Mouse (Mus musculus) cerebellum, adult 2 months (tissue): ENCODE data around the gene Stard10.

ENCODE experiments used
- CTCF ChIP-seq: fragments of 200-500 bp; IDR thresholded peaks from 2 replicates; pipeline ENCODE4 v1.5.1; 2011; ENCODE audit warnings: low read depth, mild to moderate bottlenecking, control low read depth, low read length, moderate library complexity, borderline replicate concordance; ENCODE audit not compliant: insufficient read depth
- POLR2A ChIP-seq: fragments of 200-500 bp; IDR thresholded peaks from 2 replicates; pipeline ENCODE4 v1.6.1; 2011; ENCODE audit warnings: low read length, control low read depth, borderline replicate concordance; ENCODE audit not compliant: insufficient read depth

DNA sequence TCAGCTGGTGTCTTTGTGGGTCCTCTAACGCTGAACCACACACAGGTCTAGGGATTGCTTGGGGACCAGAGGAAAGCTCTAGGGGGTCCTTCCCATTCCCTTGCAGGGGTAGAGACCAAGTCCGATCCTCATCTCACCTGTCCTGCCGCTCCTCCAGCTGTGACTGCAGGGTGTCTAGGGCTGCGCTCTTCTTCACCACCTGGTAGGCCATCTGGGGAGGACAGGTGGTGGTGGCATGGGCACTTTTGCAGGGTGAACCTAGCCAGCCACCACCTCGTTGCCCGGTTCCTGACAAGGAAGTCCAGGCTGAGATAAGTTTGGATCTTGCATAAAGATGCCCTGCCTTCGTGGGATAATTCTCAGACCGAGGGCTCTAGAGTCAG lies 19.9 kb upstream of the Stard10 start:
- no peak for TF ChIP-seq POLR2A
- TF ChIP-seq CTCF: no peak
